Mouse (Mus musculus) hindbrain, embryonic 16.5 days (tissue): ENCODE measurements at regions not wholly inside any gene's neighbourhood (a gene's known extent, or its start where the extent isn't known, plus 50 kb on each side); places are given as distances from the start of the nearest gene placed in this dataset.

Experiments used
- ATAC-seq: fragments of 200-750 bp; cut with Nextera tagmentation; 2 replicates; pipeline ENCODE4 v1.8.0; 2017; ENCODE audit warnings: moderate TSS enrichment, moderate library complexity
- H3K27ac ChIP-seq: fragments of 300-500 bp; sonication (generic); 2 replicates; pipeline ENCODE4 v1.5.1; 2014; ENCODE audit warnings: low read depth, mild to moderate bottlenecking, control low read depth, low read length, moderate library complexity
- H3K27me3 ChIP-seq: fragments of 300-500 bp; sonication (generic); replicated peaks from 2 replicates; pipeline ENCODE4 v1.6.1; 2014; ENCODE audit warnings: low read length; ENCODE audit not compliant: control insufficient read depth, insufficient read depth
- H3K36me3 ChIP-seq: fragments of 300-500 bp; sonication (generic); 2 replicates; pipeline ENCODE4 v1.6.1; 2014; ENCODE audit warnings: mild to moderate bottlenecking, low read length, moderate library complexity, mixed read lengths; ENCODE audit not compliant: control insufficient read depth, insufficient read depth
- H3K4me1 ChIP-seq: fragments of 300-500 bp; sonication (generic); 2 replicates; pipeline ENCODE4 v1.6.1; 2014; ENCODE audit warnings: low read depth, low read length; ENCODE audit not compliant: control insufficient read depth, insufficient read depth
- H3K4me2 ChIP-seq: fragments of 300-500 bp; sonication (generic); 2 replicates; pipeline ENCODE4 v1.6.1; 2014; ENCODE audit warnings: mild to moderate bottlenecking, low read length, control low read depth, moderate library complexity
- H3K4me3 ChIP-seq: fragments of 300-500 bp; sonication (generic); 2 replicates; pipeline ENCODE4 v1.5.1; 2014; ENCODE audit warnings: mild to moderate bottlenecking, low read length, control low read depth, moderate library complexity
- H3K9ac ChIP-seq: fragments of 300-500 bp; sonication (generic); 2 replicates; pipeline ENCODE4 v1.6.1; 2014; ENCODE audit warnings: low read depth, mild to moderate bottlenecking, control low read depth, low read length, moderate library complexity
- H3K9me3 ChIP-seq: fragments of 300-500 bp; sonication (generic); 2 replicates; pipeline ENCODE4 v1.6.1; 2014; ENCODE audit warnings: mild to moderate bottlenecking, low read length, moderate library complexity; ENCODE audit not compliant: control insufficient read depth
- WGBS: fragments of 180-500 bp; shearing (Covaris S2); extraction: QIAGEN DNeasy Blood & Tissue Kit; methylation state at CpG from one replicate; pipeline ENCODE4 v1.1.7; 2014; 5-methylcytosine and 5-hydroxymethylcytosine counted together

DNA sequence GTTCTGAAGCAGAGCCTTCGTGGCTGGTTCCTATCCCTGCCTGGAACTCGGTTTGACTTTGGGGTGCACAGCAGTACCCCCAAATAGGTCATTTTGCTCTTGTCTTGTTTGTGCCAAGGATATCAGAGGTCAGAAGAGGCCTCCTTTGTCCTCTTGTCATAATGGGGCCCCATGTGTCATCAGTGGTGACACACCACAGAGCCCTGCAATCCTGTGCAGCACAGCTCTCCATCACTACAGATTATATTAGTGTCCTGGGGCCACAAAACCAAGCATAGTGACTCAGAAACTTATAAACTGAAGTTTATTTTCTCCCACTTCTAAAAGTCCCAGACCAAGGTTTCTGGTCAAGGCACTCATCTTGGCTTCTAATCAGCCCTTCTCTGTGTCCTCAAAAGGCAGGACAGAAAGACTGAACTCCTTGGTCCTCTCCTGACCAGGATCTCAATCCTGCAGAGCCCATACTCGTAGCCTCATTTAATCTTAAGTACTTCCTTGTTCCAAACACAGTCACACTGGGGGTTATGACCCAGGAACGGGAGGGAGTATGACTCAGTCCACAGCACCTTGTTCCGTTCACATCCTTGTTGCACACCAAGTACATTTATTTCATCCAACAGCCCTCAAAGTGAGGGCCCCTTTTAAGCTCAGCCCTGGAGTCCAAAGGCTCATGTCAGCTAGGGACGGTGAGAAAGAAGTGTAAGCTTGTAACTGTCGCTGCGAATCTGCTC is 63.2 kb upstream of the Sox13 start:
- H3K27me3 ChIP-seq = no peaks in the 10 kb centered on the region
- H3K36me3 ChIP-seq = no peaks in the 10 kb centered on the region
- H3K4me1 ChIP-seq = peaks cover 5% of the 10 kb centered on the region
- ATAC-seq = no peak
- no peak overlapping the region for H3K27ac ChIP-seq
- WGBS = 80% methylated on average over 8 of the region's 8 CpGs
- no peaks in the 10 kb centered on the region for H3K9me3 ChIP-seq
- H3K9ac ChIP-seq = no peak overlapping the region
- no peak overlapping the region for H3K4me2 ChIP-seq
- H3K4me3 ChIP-seq = no peak overlapping the region

GRCm38 (mm10) chr1:133486370-133486769 is 62.2 kb upstream of the Sox13 start:
- WGBS = 72% methylated on average over 10 of the region's 10 CpGs
- H3K36me3 ChIP-seq = no peaks in the 10 kb centered on the region
- H3K9ac ChIP-seq = no peak overlapping the region
- no peaks in the 10 kb centered on the region for H3K9me3 ChIP-seq
- no peak overlapping the region for H3K4me2 ChIP-seq
- H3K27me3 ChIP-seq = no peaks in the 10 kb centered on the region
- no peak overlapping the region for H3K4me3 ChIP-seq
- no peak overlapping the region for H3K27ac ChIP-seq
- no peaks in the 10 kb centered on the region for H3K4me1 ChIP-seq
- ATAC-seq = no peak

DNA sequence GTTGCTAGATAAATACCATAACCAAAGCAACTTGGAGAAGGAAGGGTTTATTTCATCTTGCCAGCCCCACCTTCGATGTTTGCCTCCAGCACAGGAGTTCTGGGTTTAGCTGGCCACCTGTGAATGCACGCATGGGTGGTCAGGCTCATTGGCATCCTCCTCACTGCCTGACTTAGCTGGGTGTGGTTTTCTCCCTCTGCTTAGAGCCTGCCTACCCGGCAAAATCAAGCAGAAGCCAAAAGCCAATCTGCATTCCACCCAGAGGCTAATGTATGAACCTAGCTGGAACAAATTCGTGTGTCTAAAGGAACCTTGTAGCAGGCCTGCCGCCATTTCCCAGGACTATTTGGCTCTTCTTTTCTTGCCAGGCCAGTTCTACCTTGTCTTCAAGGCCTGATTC is 58.7 kb upstream of the Sox13 start:
- H3K9me3 ChIP-seq = no peaks in the 10 kb centered on the region
- no peak overlapping the region for H3K9ac ChIP-seq
- no peaks in the 10 kb centered on the region for H3K36me3 ChIP-seq
- WGBS = 47% methylated on average over 5 of the region's 5 CpGs
- H3K27me3 ChIP-seq = no peaks in the 10 kb centered on the region
- no peak overlapping the region for H3K27ac ChIP-seq
- ATAC-seq = no peak
- no peaks in the 10 kb centered on the region for H3K4me1 ChIP-seq
- H3K4me2 ChIP-seq = no peak overlapping the region
- no peak overlapping the region for H3K4me3 ChIP-seq

GRCm38 (mm10) chr1:133474546-133474945 is 50.4 kb upstream of the Sox13 start:
- Histone ChIP-seq H3K27ac (no peak overlapping the region), H3K4me3 (no peak overlapping the region), H3K9me3 (no peaks in the 10 kb centered on the region), H3K36me3 (no peaks in the 10 kb centered on the region), H3K9ac (no peak overlapping the region), H3K27me3 (no peaks in the 10 kb centered on the region), H3K4me2 (no peak overlapping the region), H3K4me1 (no peaks in the 10 kb centered on the region)
- 89% methylated on average over 2 of the region's 2 CpGs for WGBS
- no peak for ATAC-seq
